Mouse (Mus musculus): ENCODE data around the gene Mansc4. TPM values are rescaled to one million over a fixed set of nuclear protein-coding genes. Genes with fewer than 3 reads are reported as not detected.
A peak's percentile ranks its signal among the peaks of the same experiment; 100 is the strongest.

Gene Mansc4
- total and polyA plus RNA-seq, 3 experiments = 0.21 TPM; not detected in 2

GRCm38 (mm10) chr6:147117764-147118163 is 30.9 kb upstream of the Mansc4 start:
- no peak overlapping the region for H3K27ac ChIP-seq (ENCODE audit: control insufficient read depth, low read depth, low read length)
- no peak for DNase-seq (ENCODE audit: low read depth, low spot score)
- no peak overlapping the region for H3K4me3 ChIP-seq (ENCODE audit: control insufficient read depth in 1 of 2, insufficient read depth in 1 of 2, low read depth in 2 of 2, low read length in 2 of 2)
- TF ChIP-seq ZMIZ1 (IDR thresholded peaks at IDR 0.05; ENCODE audit: low read depth, low read length) (no peak), CTCF (IDR thresholded peaks at IDR 0.05 in 2 of 3, conservative IDR thresholded peaks at IDR 0.05 in 1 of 3; ENCODE audit: control insufficient read depth in 1 of 3, insufficient read depth in 1 of 3, low read depth in 2 of 3, low read length in 3 of 3, poor library complexity in 1 of 3, severe bottlenecking in 1 of 3) (no peak)
- H3K79me2 ChIP-seq (ENCODE audit: control insufficient read depth, insufficient read depth, low read length, poor library complexity) = no peaks in the 10 kb centered on the region
- no peaks in the 10 kb centered on the region for H3K9me3 ChIP-seq (replicated peaks; ENCODE audit: insufficient read depth, low read length)
- no peaks in the 10 kb centered on the region for H3K27me3 ChIP-seq (ENCODE audit: control insufficient read depth in 1 of 2, insufficient read depth in 2 of 2, low read length in 2 of 2)
- H3K9ac ChIP-seq (ENCODE audit: control insufficient read depth, low read depth, low read length, poor library complexity, severe bottlenecking) = no peak overlapping the region
- H3K36me3 ChIP-seq (ENCODE audit: control insufficient read depth in 1 of 2, insufficient read depth in 2 of 2, low read length in 2 of 2) = no peaks in the 10 kb centered on the region
- H3K4me1 ChIP-seq (ENCODE audit: control insufficient read depth in 1 of 2, insufficient read depth in 2 of 2, low read length in 2 of 2) = no peaks in the 10 kb centered on the region

DNA sequence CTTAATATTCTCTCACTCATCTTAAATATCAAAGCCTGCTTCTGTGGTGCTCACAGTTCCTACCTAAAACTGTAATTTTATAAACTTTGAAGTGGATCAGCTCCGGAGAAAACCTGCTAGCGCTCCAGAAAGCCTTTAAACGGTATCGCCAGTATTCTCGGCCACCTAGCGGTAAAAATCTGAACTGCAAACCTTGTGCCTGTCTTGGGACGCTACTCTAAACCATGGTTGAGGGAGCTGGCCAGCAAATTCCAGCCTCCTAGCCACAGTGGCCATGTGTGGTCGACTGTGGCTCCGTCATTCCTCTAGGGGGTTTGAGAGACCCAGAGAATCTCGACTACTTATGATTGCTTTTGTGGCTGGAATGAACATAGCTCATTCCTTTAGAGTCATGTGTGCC is 29.7 kb upstream of the Mansc4 start:
- Histone ChIP-seq H3K9ac (ENCODE audit: control insufficient read depth, low read depth, low read length, poor library complexity, severe bottlenecking) (no peak overlapping the region), H3K4me3 (ENCODE audit: control insufficient read depth in 1 of 2, insufficient read depth in 1 of 2, low read depth in 2 of 2, low read length in 2 of 2) (no peak overlapping the region), H3K4me1 (ENCODE audit: control insufficient read depth in 1 of 2, insufficient read depth in 2 of 2, low read length in 2 of 2) (no peaks in the 10 kb centered on the region), H3K9me3 (replicated peaks; ENCODE audit: insufficient read depth, low read length) (no peaks in the 10 kb centered on the region), H3K36me3 (ENCODE audit: control insufficient read depth in 1 of 2, insufficient read depth in 2 of 2, low read length in 2 of 2) (no peaks in the 10 kb centered on the region), H3K27me3 (ENCODE audit: control insufficient read depth in 1 of 2, insufficient read depth in 2 of 2, low read length in 2 of 2) (no peaks in the 10 kb centered on the region), H3K27ac (ENCODE audit: control insufficient read depth, low read depth, low read length) (no peak overlapping the region), H3K79me2 (ENCODE audit: control insufficient read depth, insufficient read depth, low read length, poor library complexity) (no peaks in the 10 kb centered on the region)
- no peak for TF ChIP-seq CHD1 (IDR thresholded peaks at IDR 0.05; ENCODE audit: low read depth, low read length)
- TF ChIP-seq POLR2AphosphoS5 (IDR thresholded peaks at IDR 0.05; ENCODE audit: borderline replicate concordance, low read depth, low read length) = no peak
- TF ChIP-seq RCOR1 (IDR thresholded peaks at IDR 0.05; ENCODE audit: low read depth, low read length) = no peak
- TF ChIP-seq GATA1 (IDR thresholded peaks at IDR 0.05; ENCODE audit: low read depth, low read length) = no peak
- no peak for TF ChIP-seq ELF1 (IDR thresholded peaks at IDR 0.05; ENCODE audit: low read depth, low read length)
- peak; percentile 33 for TF ChIP-seq RAD21 (IDR thresholded peaks at IDR 0.05; ENCODE audit: low read depth, low read length)
- peak; percentile 50 to 62 (median 61) for TF ChIP-seq CTCF (IDR thresholded peaks at IDR 0.05 in 2 of 3, conservative IDR thresholded peaks at IDR 0.05 in 1 of 3; ENCODE audit: control insufficient read depth in 1 of 3, insufficient read depth in 1 of 3, low read depth in 2 of 3, low read length in 3 of 3, poor library complexity in 1 of 3, severe bottlenecking in 1 of 3)
- no peak; the same call in 1 of the 2 replicates for TF ChIP-seq ZC3H11A (IDR thresholded peaks at IDR 0.05; ENCODE audit: low read depth, low read length)
- TF ChIP-seq SMC3 (IDR thresholded peaks at IDR 0.05; ENCODE audit: low read depth, low read length) = peak; percentile 62
- no peak for TF ChIP-seq MEF2A (IDR thresholded peaks at IDR 0.05; ENCODE audit: extremely low read depth, insufficient replicate concordance, low read depth, low read length, poor library complexity, severe bottlenecking)
- no peak for TF ChIP-seq JUND (IDR thresholded peaks at IDR 0.05; ENCODE audit: low read depth, low read length)
- peak; percentile 56 for DNase-seq (ENCODE audit: low read depth, low spot score)

DNA sequence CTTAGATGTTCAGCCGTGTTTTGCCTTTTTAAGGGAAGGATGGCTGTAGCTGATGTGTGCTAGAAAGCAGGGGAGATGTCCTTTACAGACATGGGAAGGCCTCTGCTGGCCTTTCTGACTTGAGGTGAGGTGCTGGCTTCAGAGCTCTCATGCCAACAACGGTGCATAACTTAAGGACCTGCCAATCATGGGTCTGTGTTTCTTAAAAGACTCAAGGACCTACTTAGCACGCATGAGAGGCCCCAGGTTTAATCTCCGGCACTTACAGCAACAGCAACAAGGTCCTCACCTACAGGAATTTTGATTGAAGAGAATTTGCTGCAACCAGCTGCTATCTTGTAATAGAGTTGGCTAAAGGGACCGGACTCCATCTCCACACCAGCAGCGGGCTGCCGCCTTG is 22.5 kb upstream of the Mansc4 start:
- Histone ChIP-seq H3K9me3 (replicated peaks; ENCODE audit: insufficient read depth, low read length) (no peaks in the 10 kb centered on the region), H3K27ac (ENCODE audit: control insufficient read depth, low read depth, low read length) (no peak overlapping the region), H3K27me3 (ENCODE audit: control insufficient read depth in 1 of 2, insufficient read depth in 2 of 2, low read length in 2 of 2) (no peaks in the 10 kb centered on the region), H3K4me3 (ENCODE audit: control insufficient read depth in 1 of 2, insufficient read depth in 1 of 2, low read depth in 2 of 2, low read length in 2 of 2) (no peak overlapping the region), H3K4me1 (ENCODE audit: control insufficient read depth in 1 of 2, insufficient read depth in 2 of 2, low read length in 2 of 2) (no peaks in the 10 kb centered on the region; a peak in 2 of 4 replicates), H3K36me3 (ENCODE audit: control insufficient read depth in 1 of 2, insufficient read depth in 2 of 2, low read length in 2 of 2) (peaks cover 0 to 7% of the 10 kb centered on the region in 2 experiments; a peak in 2 of 4 replicates), H3K79me2 (ENCODE audit: control insufficient read depth, insufficient read depth, low read length, poor library complexity) (no peaks in the 10 kb centered on the region), H3K9ac (ENCODE audit: control insufficient read depth, low read depth, low read length, poor library complexity, severe bottlenecking) (no peak overlapping the region)
- DNase-seq (ENCODE audit: low read depth, low spot score) = no peak
- TF ChIP-seq USF1 (IDR thresholded peaks at IDR 0.05; ENCODE audit: low read depth, low read length) = no peak
